Mouse (Mus musculus) forebrain, embryonic 15.5 days (tissue): Measurements from ENCODE around the gene Kars. TPM values are rescaled to one million over a fixed set of nuclear protein-coding genes. Genes with fewer than 3 reads are reported as not detected.
A peak's percentile ranks its signal among the peaks of the same experiment; 100 is the strongest.

Source experiments
- ATAC-seq: fragments of 200-750 bp; cut with Nextera tagmentation; replicated peaks from 2 replicates; pipeline ENCODE4 v1.8.0; 2017; ENCODE audit warnings: mild to moderate bottlenecking, moderate TSS enrichment, moderate library complexity
- H3K27ac ChIP-seq: fragments of 300-500 bp; sonication (generic); replicated peaks from 2 replicates; pipeline ENCODE4 v1.5.1; 2015; ENCODE audit warnings: mild to moderate bottlenecking, inconsistent platforms
- H3K27me3 ChIP-seq: fragments of 300-500 bp; sonication (generic); 2 replicates; pipeline ENCODE4 v1.6.1; 2015; ENCODE audit warnings: inconsistent platforms
- H3K36me3 ChIP-seq: fragments of 300-500 bp; sonication (generic); 2 replicates; pipeline ENCODE4 v1.6.1; 2015; ENCODE audit warnings: mild to moderate bottlenecking, inconsistent platforms
- H3K4me1 ChIP-seq: fragments of 300-500 bp; sonication (generic); 2 replicates; pipeline ENCODE4 v1.6.1; 2015; ENCODE audit warnings: inconsistent platforms
- H3K4me2 ChIP-seq: fragments of 300-500 bp; sonication (generic); replicated peaks from 2 replicates; pipeline ENCODE4 v1.6.1; 2015; ENCODE audit warnings: mild to moderate bottlenecking, inconsistent platforms
- H3K4me3 ChIP-seq: fragments of 300-500 bp; sonication (generic); 2 replicates; pipeline ENCODE4 v1.5.1; 2015; ENCODE audit warnings: mild to moderate bottlenecking, inconsistent platforms
- H3K9ac ChIP-seq: fragments of 300-500 bp; sonication (generic); replicated peaks from 2 replicates; pipeline ENCODE4 v1.6.1; 2015; ENCODE audit warnings: mild to moderate bottlenecking, inconsistent platforms
- H3K9me3 ChIP-seq: fragments of 300-500 bp; sonication (generic); 2 replicates; pipeline ENCODE4 v1.6.1; 2016; ENCODE audit warnings: inconsistent platforms
- WGBS: fragments of 180-500 bp; shearing (Covaris S2); methylation state at CpG from one replicate; pipeline ENCODE4 v1.1.7; 2015; ENCODE audit warnings: mixed read lengths; 5-methylcytosine and 5-hydroxymethylcytosine counted together
- polyA plus RNA-seq: library from polyadenylated mRNA; unstranded; fragments of >200 nt; fragmentation: Nextera tagmentation; extraction: Ambion mirVana; gene quantifications from 2 replicates; pipeline ENCODE4 v1.2.1, GENCODE M21; 2015

Gene Kars
- polyA plus RNA-seq, 1 experiment from 2014 or later, result 178 TPM

- no peaks in the 10 kb centered on the region for H3K9me3 ChIP-seq
- WGBS, result under 1% methylated on average over 40 of the region's 40 CpGs
- ATAC-seq, result no peak; the same call in 1 of the 2 replicates
- peak overlapping the region; percentile 95 for H3K4me3 ChIP-seq
- 0 out of 2 replicates have a peak, but pooled peaks cover 9% of the 10 kb centered on the region for H3K36me3 ChIP-seq
- peaks cover 29% of the 10 kb centered on the region for H3K4me1 ChIP-seq
- peak overlapping the region; percentile 94 for H3K9ac ChIP-seq
- H3K27ac ChIP-seq, result peak overlapping the region; percentile 87
- H3K27me3 ChIP-seq, result no peaks in the 10 kb centered on the region
- peak overlapping the region; percentile 90 for H3K4me2 ChIP-seq
Measured at GRCm38 (mm10) chr8:112011816-112012242, 706 bp upstream of the Kars start.

GRCm38 (mm10) chr8:112009558-112009957, 1.6 kb downstream of the Kars start:
- Histone ChIP-seq H3K9ac (no peak overlapping the region), H3K36me3 (peaks cover 10% of the 10 kb centered on the region; the same call in 1 of the 2 replicates), H3K27ac (no peak overlapping the region), H3K4me2 (0 out of 2 replicates have a peak overlapping the region, but pooled peaks have one; percentile 90), H3K27me3 (no peaks in the 10 kb centered on the region), H3K4me1 (peaks cover 29% of the 10 kb centered on the region), H3K4me3 (no peak overlapping the region), H3K9me3 (no peaks in the 10 kb centered on the region)
- WGBS, result 94% methylated on average over 7 of the region's 7 CpGs
- ATAC-seq, result no peak

GRCm38 (mm10) chr8:112007669-112008068, 3.5 kb downstream of the Kars start:
- ATAC-seq, result no peak

GRCm38 (mm10) chr8:112005601-112006000, 5.5 kb downstream of the Kars start:
- Histone ChIP-seq H3K27me3 (no peaks in the 10 kb centered on the region), H3K4me3 (no peak overlapping the region), H3K9ac (no peak overlapping the region), H3K36me3 (peaks cover 47% of the 10 kb centered on the region), H3K4me1 (peaks cover 13% of the 10 kb centered on the region), H3K9me3 (no peaks in the 10 kb centered on the region), H3K27ac (no peak overlapping the region), H3K4me2 (no peak overlapping the region)
- ATAC-seq, result no peak
- 93% methylated on average over 6 of the region's 6 CpGs for WGBS

More at GRCm38 (mm10) chr8:112007669-112008068, 3.5 kb downstream of the Kars start:
- Histone ChIP-seq H3K4me3 (no peak overlapping the region), H3K36me3 (peaks cover 26% of the 10 kb centered on the region), H3K27ac (no peak overlapping the region), H3K4me1 (peaks cover 22% of the 10 kb centered on the region), H3K4me2 (no peak overlapping the region), H3K27me3 (no peaks in the 10 kb centered on the region), H3K9ac (no peak overlapping the region), H3K9me3 (no peaks in the 10 kb centered on the region)
- 98% methylated on average over 2 of the region's 2 CpGs for WGBS

- Histone ChIP-seq H3K9me3 (no peaks in the 10 kb centered on the region), H3K27me3 (no peaks in the 10 kb centered on the region), H3K4me1 (peaks cover 4% of the 10 kb centered on the region), H3K4me2 (no peak overlapping the region), H3K9ac (no peak overlapping the region), H3K36me3 (peaks cover 55% of the 10 kb centered on the region), H3K27ac (no peak overlapping the region), H3K4me3 (no peak overlapping the region)
- no peak for ATAC-seq
Measured at GRCm38 (mm10) chr8:112004754-112005153, 6.4 kb downstream of the Kars start.

GRCm38 (mm10) chr8:111992703-111993039, 18.5 kb downstream of the Kars start:
- no peaks in the 10 kb centered on the region for H3K27me3 ChIP-seq
- H3K4me3 ChIP-seq, result 0 out of 2 replicates have a peak overlapping the region, but pooled peaks have one; percentile 60
- H3K4me1 ChIP-seq, result peaks cover 11% of the 10 kb centered on the region
- peak overlapping the region; percentile 67 for H3K4me2 ChIP-seq
- H3K36me3 ChIP-seq, result peaks cover 52% of the 10 kb centered on the region
- no peak overlapping the region for H3K27ac ChIP-seq
- no peak for ATAC-seq
- WGBS, result 73% methylated on average over 3 of the region's 3 CpGs
- no peaks in the 10 kb centered on the region for H3K9me3 ChIP-seq
- H3K9ac ChIP-seq, result peak overlapping the region; percentile 68; the same call in 1 of the 2 replicates

GRCm38 (mm10) chr8:111992013-111992702, 19.0 kb downstream of the Kars start, which contains the start of gene Adat1:
Adat1 (minus strand) TSS chr8:111992302.
- Histone ChIP-seq H3K9ac (peak within 1 kb of the TSS; percentile 68), H3K4me1 (peaks cover 11% of the 10 kb centered on the region), H3K9me3 (no peaks in the 10 kb centered on the region), H3K4me2 (peak within 1 kb of the TSS; percentile 67), H3K27ac (no peak within 1 kb of the TSS), H3K36me3 (peaks cover 51% of the 10 kb centered on the region), H3K4me3 (peak within 1 kb of the TSS; percentile 60), H3K27me3 (no peaks in the 10 kb centered on the region)
- ATAC-seq, result peak; percentile 97
- WGBS, result 6% methylated on average over 33 of the region's 33 CpGs

GRCm38 (mm10) chr8:111991278-111991677, 19.8 kb downstream of the Kars start:
- H3K27me3 ChIP-seq, result no peaks in the 10 kb centered on the region
- H3K4me2 ChIP-seq, result peak overlapping the region; percentile 67
- ATAC-seq, result no peak
- H3K27ac ChIP-seq, result no peak overlapping the region
- H3K4me3 ChIP-seq, result peak overlapping the region; percentile 60
- WGBS, result 60% methylated on average over 8 of the region's 8 CpGs
- H3K36me3 ChIP-seq, result peaks cover 46% of the 10 kb centered on the region
- no peaks in the 10 kb centered on the region for H3K9me3 ChIP-seq
- H3K4me1 ChIP-seq, result peaks cover 11% of the 10 kb centered on the region
- H3K9ac ChIP-seq, result peak overlapping the region; percentile 68

- no peak for ATAC-seq
- peaks cover 44% of the 10 kb centered on the region for H3K36me3 ChIP-seq
- no peak overlapping the region for H3K9ac ChIP-seq
- peaks cover 11% of the 10 kb centered on the region for H3K4me1 ChIP-seq
- no peak overlapping the region for H3K4me3 ChIP-seq
- no peaks in the 10 kb centered on the region for H3K9me3 ChIP-seq
- H3K27ac ChIP-seq, result no peak overlapping the region
- WGBS, result 17% methylated on average over 7 of the region's 7 CpGs
- H3K27me3 ChIP-seq, result no peaks in the 10 kb centered on the region
- no peak overlapping the region for H3K4me2 ChIP-seq
Measured at GRCm38 (mm10) chr8:111989911-111990310, 21.2 kb downstream of the Kars start.

- no peak overlapping the region for H3K4me2 ChIP-seq
- H3K9ac ChIP-seq, result no peak overlapping the region
- no peak for ATAC-seq
- H3K36me3 ChIP-seq, result peaks cover 33% of the 10 kb centered on the region; the same call in 1 of the 2 replicates
- H3K27ac ChIP-seq, result no peak overlapping the region
- 89% methylated on average over 10 of the region's 10 CpGs for WGBS
- no peaks in the 10 kb centered on the region for H3K4me1 ChIP-seq
- no peaks in the 10 kb centered on the region for H3K9me3 ChIP-seq
- no peak overlapping the region for H3K4me3 ChIP-seq
- H3K27me3 ChIP-seq, result no peaks in the 10 kb centered on the region
Measured at GRCm38 (mm10) chr8:111984511-111984910, 26.6 kb downstream of the Kars start.

- no peak overlapping the region for H3K27ac ChIP-seq
- no peak overlapping the region for H3K4me2 ChIP-seq
- peaks cover 22% of the 10 kb centered on the region; the same call in 1 of the 2 replicates for H3K36me3 ChIP-seq
- H3K27me3 ChIP-seq, result no peaks in the 10 kb centered on the region
- no peaks in the 10 kb centered on the region for H3K9me3 ChIP-seq
- H3K4me3 ChIP-seq, result no peak overlapping the region
- H3K4me1 ChIP-seq, result no peaks in the 10 kb centered on the region
- 80% methylated on average over 7 of the region's 7 CpGs for WGBS
- no peak for ATAC-seq
- no peak overlapping the region for H3K9ac ChIP-seq
Measured at GRCm38 (mm10) chr8:111982116-111982515, 29.0 kb downstream of the Kars start.

- Histone ChIP-seq H3K27me3 (no peaks in the 10 kb centered on the region), H3K4me2 (no peak overlapping the region), H3K27ac (no peak overlapping the region), H3K9ac (no peak overlapping the region), H3K4me1 (no peaks in the 10 kb centered on the region), H3K9me3 (no peaks in the 10 kb centered on the region), H3K36me3 (peaks cover 13% of the 10 kb centered on the region), H3K4me3 (no peak overlapping the region)
- no peak for ATAC-seq
- 85% methylated on average over 10 of the region's 10 CpGs for WGBS
Measured at GRCm38 (mm10) chr8:111978147-111978546, 33.0 kb downstream of the Kars start.
